Mouse (Mus musculus) ovary, adult 18-20 months (tissue): ENCODE data around the gene Gjd3.
"Not testable (repeated sequence)": the region's sequence is repeated elsewhere in the genome, so short reads cannot be mapped to it uniquely, and the experiment has no call there.

Experiments used
- DNase-seq: peaks from one replicate; pipeline ENCODE4 v3.0.0; 2022; ENCODE audit warnings: low spot score, mixed read lengths

Gjd3 gene

GRCm38 (mm10) chr11:98982773-98983133, at the start of gene Gjd3:
Gene Gjd3 (minus strand): TSS chr11:98983016.
- DNase-seq: no peak

- no peak for DNase-seq
Observed at GRCm38 (mm10) chr11:99026899-99027440, 44.2 kb upstream of the Gjd3 start.

- DNase-seq: no peak
Observed at GRCm38 (mm10) chr11:99025878-99026277, 43.1 kb upstream of the Gjd3 start.

GRCm38 (mm10) chr11:99024468-99025134, 41.8 kb upstream of the Gjd3 start:
- DNase-seq: no peak

GRCm38 (mm10) chr11:99023500-99024467, 41.0 kb upstream of the Gjd3 start, which contains the start of gene Top2a:
Gene Top2a (minus strand): TSS chr11:99024189.
- DNase-seq: peak; percentile 82

- no peak for DNase-seq
Observed at GRCm38 (mm10) chr11:99023094-99023493, 40.3 kb upstream of the Gjd3 start.

- no peak for DNase-seq
Observed at GRCm38 (mm10) chr11:99022384-99022933, 39.6 kb upstream of the Gjd3 start.

- DNase-seq: no peak
Observed at GRCm38 (mm10) chr11:99019844-99020243, 37.0 kb upstream of the Gjd3 start.

- no peak for DNase-seq
Observed at GRCm38 (mm10) chr11:99013856-99014255, 31.0 kb upstream of the Gjd3 start.

GRCm38 (mm10) chr11:99010706-99011105, 27.9 kb upstream of the Gjd3 start:
- DNase-seq: no peak

- no peak for DNase-seq
Observed at GRCm38 (mm10) chr11:99010124-99010523, 27.3 kb upstream of the Gjd3 start.

GRCm38 (mm10) chr11:99006788-99007187, 24.0 kb upstream of the Gjd3 start:
- DNase-seq: no peak

GRCm38 (mm10) chr11:98999243-98999642, 16.4 kb upstream of the Gjd3 start:
- DNase-seq: no peak

- DNase-seq: no peak
Observed at GRCm38 (mm10) chr11:98998776-98999175, 16.0 kb upstream of the Gjd3 start.

- no peak for DNase-seq
Observed at GRCm38 (mm10) chr11:98997659-98998058, 14.8 kb upstream of the Gjd3 start.

GRCm38 (mm10) chr11:98995987-98996386, 13.2 kb upstream of the Gjd3 start:
- no peak for DNase-seq

- no peak for DNase-seq
Observed at GRCm38 (mm10) chr11:98990866-98991265, 8.1 kb upstream of the Gjd3 start.

- DNase-seq: not testable (repeated sequence)
Observed at GRCm38 (mm10) chr11:98988260-98988659, 5.4 kb upstream of the Gjd3 start.

GRCm38 (mm10) chr11:98985542-98985941, 2.7 kb upstream of the Gjd3 start:
- DNase-seq: no peak

GRCm38 (mm10) chr11:98983551-98983950, 735 bp upstream of the Gjd3 start:
- DNase-seq: no peak

GRCm38 (mm10) chr11:98981997-98982772, 631 bp downstream of the Gjd3 start:
- no peak for DNase-seq
